Mouse (Mus musculus) liver, embryonic 12.5 days (tissue): Measurements from ENCODE around the gene Polr1b. TPM values are rescaled to one million over a fixed set of nuclear protein-coding genes. Genes with fewer than 3 reads are reported as not detected.

Source experiments
- ATAC-seq: fragments of 200-750 bp; cut with Nextera tagmentation; 2 replicates; pipeline ENCODE4 v1.8.0; 2017; ENCODE audit warnings: moderate number of reproducible peaks, mild to moderate bottlenecking, moderate library complexity
- H3K27ac ChIP-seq: fragments of 300-500 bp; sonication (generic); 2 replicates; pipeline ENCODE4 v1.5.1; 2016; ENCODE audit warnings: mild to moderate bottlenecking
- H3K27me3 ChIP-seq: fragments of 300-500 bp; sonication (generic); replicated peaks from 2 replicates; pipeline ENCODE4 v1.6.1; 2016; ENCODE audit warnings: mild to moderate bottlenecking, moderate library complexity
- H3K36me3 ChIP-seq: fragments of 300-500 bp; sonication (generic); 2 replicates; pipeline ENCODE4 v1.6.1; 2016; ENCODE audit warnings: mild to moderate bottlenecking, moderate library complexity
- H3K4me1 ChIP-seq: fragments of 300-500 bp; sonication (generic); 2 replicates; pipeline ENCODE4 v1.6.1; 2016
- H3K4me2 ChIP-seq: fragments of 300-500 bp; sonication (generic); 2 replicates; pipeline ENCODE4 v1.6.1; 2016; ENCODE audit warnings: mild to moderate bottlenecking, moderate library complexity
- H3K4me3 ChIP-seq: fragments of 300-500 bp; sonication (generic); 2 replicates; pipeline ENCODE4 v1.5.1; 2016; ENCODE audit warnings: mild to moderate bottlenecking, moderate library complexity
- H3K9ac ChIP-seq: fragments of 300-500 bp; sonication (generic); 2 replicates; pipeline ENCODE4 v1.6.1; 2016; ENCODE audit warnings: mild to moderate bottlenecking, moderate library complexity
- H3K9me3 ChIP-seq: fragments of 300-500 bp; sonication (generic); replicated peaks from 2 replicates; pipeline ENCODE4 v1.6.1; 2016; ENCODE audit warnings: mild to moderate bottlenecking, moderate library complexity
- WGBS: fragments of 180-500 bp; shearing (Covaris S2); methylation state at CpG from one replicate; pipeline ENCODE4 v1.1.7; 2016; ENCODE audit not compliant: insufficient replicate concordance; 5-methylcytosine and 5-hydroxymethylcytosine counted together
- polyA plus RNA-seq: library from polyadenylated mRNA; unstranded; fragments of >200 nt; fragmentation: Nextera tagmentation; extraction: Ambion mirVana; gene quantifications from 2 replicates; pipeline ENCODE4 v1.2.1, GENCODE M21; 2016

The Polr1b gene
- polyA plus RNA-seq, 1 experiment from 2014 or later: 40.6 TPM

GRCm38 (mm10) chr2:129166466-129167463 lies 66.0 kb downstream of the Polr1b start:
- no peaks in the 10 kb centered on the region for H3K9me3 ChIP-seq
- ATAC-seq: no peak
- no peaks in the 10 kb centered on the region for H3K36me3 ChIP-seq
- 54% methylated on average over 10 of the region's 10 CpGs for WGBS
- H3K9ac ChIP-seq: no peak overlapping the region
- H3K27me3 ChIP-seq: no peaks in the 10 kb centered on the region
- no peak overlapping the region for H3K4me3 ChIP-seq
- H3K27ac ChIP-seq: no peak overlapping the region
- no peak overlapping the region for H3K4me2 ChIP-seq
- no peaks in the 10 kb centered on the region for H3K4me1 ChIP-seq

GRCm38 (mm10) chr2:129173386-129173785 lies 72.6 kb downstream of the Polr1b start:
- peaks cover 8% of the 10 kb centered on the region; the same call in 1 of the 2 replicates for H3K4me1 ChIP-seq
- no peak overlapping the region for H3K27ac ChIP-seq
- no peaks in the 10 kb centered on the region for H3K9me3 ChIP-seq
- no peaks in the 10 kb centered on the region for H3K36me3 ChIP-seq
- ATAC-seq: no peak
- H3K4me3 ChIP-seq: no peak overlapping the region
- peaks cover 8% of the 10 kb centered on the region; the same call in 1 of the 2 replicates for H3K27me3 ChIP-seq
- 51% methylated on average over 10 of the region's 10 CpGs for WGBS
- no peak overlapping the region for H3K4me2 ChIP-seq
- H3K9ac ChIP-seq: no peak overlapping the region

GRCm38 (mm10) chr2:129174474-129174873 lies 73.7 kb downstream of the Polr1b start:
- Histone ChIP-seq H3K27me3 (peaks cover 8% of the 10 kb centered on the region; the same call in 1 of the 2 replicates), H3K9ac (no peak overlapping the region), H3K27ac (no peak overlapping the region), H3K4me1 (peaks cover 13% of the 10 kb centered on the region; the same call in 1 of the 2 replicates), H3K4me2 (no peak overlapping the region), H3K9me3 (no peaks in the 10 kb centered on the region), H3K36me3 (no peaks in the 10 kb centered on the region), H3K4me3 (no peak overlapping the region)
- WGBS: 35% methylated on average over 7 of the region's 7 CpGs
- peak; percentile 68 for ATAC-seq

- Histone ChIP-seq H3K4me2 (no peak overlapping the region), H3K27me3 (peaks cover 8% of the 10 kb centered on the region; the same call in 1 of the 2 replicates), H3K4me1 (peaks cover 17% of the 10 kb centered on the region; the same call in 1 of the 2 replicates), H3K4me3 (no peak overlapping the region), H3K9ac (no peak overlapping the region), H3K27ac (no peak overlapping the region), H3K36me3 (no peaks in the 10 kb centered on the region), H3K9me3 (no peaks in the 10 kb centered on the region)
- no peak for ATAC-seq
- WGBS: 10% methylated on average over 2 of the region's 2 CpGs
Observed at GRCm38 (mm10) chr2:129175636-129176035, 74.8 kb downstream of the Polr1b start.

Other genes starting within 250 kb of the Polr1b start
- 0.38 and 0.53 TPM in 2 replicates for gene Fbln7, start 238.0 kb upstream of the Polr1b start, polyA plus RNA-seq
- gene Zc3h8, start 156.9 kb upstream of the Polr1b start, polyA plus RNA-seq: 6.0 and 6.1 TPM in 2 replicates
- gene Zc3h6, start 133.6 kb upstream of the Polr1b start, polyA plus RNA-seq: 0.65 and 0.81 TPM in 2 replicates
- gene Gm10762, start 133.3 kb upstream of the Polr1b start, polyA plus RNA-seq: 5.8 and 6.8 TPM in 2 replicates
- 0.02 TPM in 1 of 2 replicates, not detected in the other for gene Vinac1, start 52.8 kb upstream of the Polr1b start, polyA plus RNA-seq
- gene Ttl, start 35.1 kb upstream of the Polr1b start, polyA plus RNA-seq: 2.6 and 3.2 TPM in 2 replicates
- 12.3 and 13.6 TPM in 2 replicates for gene Chchd5, start 28.7 kb downstream of the Polr1b start, polyA plus RNA-seq
- gene Slc20a1, start 97.8 kb downstream of the Polr1b start, polyA plus RNA-seq: 76.2 and 78.4 TPM in 2 replicates
- gene Ckap2l, start 196.2 kb downstream of the Polr1b start, polyA plus RNA-seq: 31.6 and 36.3 TPM in 2 replicates
- gene Il1a, start 209.0 kb downstream of the Polr1b start, polyA plus RNA-seq: 2.8 and 3.7 TPM in 2 replicates